Mouse (Mus musculus) embryonic facial prominence, embryonic 15.5 days (tissue): ENCODE data around the gene Slc15a5. TPM values are rescaled to one million over a fixed set of nuclear protein-coding genes. Genes with fewer than 3 reads are reported as not detected.
A peak's percentile ranks its signal among the peaks of the same experiment; 100 is the strongest.

Source experiments
- ATAC-seq: fragments of 200-750 bp; cut with Nextera tagmentation; 2 replicates; pipeline ENCODE4 v1.8.0; 2017; ENCODE audit warnings: low read depth, moderate TSS enrichment; ENCODE audit not compliant: insufficient number of reproducible peaks, low FRiP score, low TSS enrichment
- H3K27ac ChIP-seq: fragments of 300-500 bp; sonication (generic); replicated peaks from 2 replicates; pipeline ENCODE4 v1.5.1; 2015; ENCODE audit warnings: mild to moderate bottlenecking, inconsistent platforms
- H3K27me3 ChIP-seq: fragments of 300-500 bp; sonication (generic); 2 replicates; pipeline ENCODE4 v1.6.1; 2015; ENCODE audit warnings: inconsistent platforms
- H3K36me3 ChIP-seq: fragments of 300-500 bp; sonication (generic); 2 replicates; pipeline ENCODE4 v1.6.1; 2015; ENCODE audit warnings: mild to moderate bottlenecking, inconsistent platforms
- H3K4me1 ChIP-seq: fragments of 300-500 bp; sonication (generic); 2 replicates; pipeline ENCODE4 v1.6.1; 2015; ENCODE audit warnings: inconsistent platforms
- H3K4me2 ChIP-seq: fragments of 300-500 bp; sonication (generic); replicated peaks from 2 replicates; pipeline ENCODE4 v1.6.1; 2015; ENCODE audit warnings: mild to moderate bottlenecking, inconsistent platforms
- H3K4me3 ChIP-seq: fragments of 300-500 bp; sonication (generic); replicated peaks from 2 replicates; pipeline ENCODE4 v1.5.1; 2015; ENCODE audit warnings: mild to moderate bottlenecking, inconsistent platforms
- H3K9ac ChIP-seq: fragments of 300-500 bp; sonication (generic); 2 replicates; pipeline ENCODE4 v1.6.1; 2015; ENCODE audit warnings: inconsistent platforms
- H3K9me3 ChIP-seq: fragments of 300-500 bp; sonication (generic); replicated peaks from 2 replicates; pipeline ENCODE4 v1.6.1; 2016; ENCODE audit warnings: inconsistent platforms
- WGBS: fragments of 180-500 bp; shearing (Covaris S2); methylation state at CpG from one replicate; pipeline ENCODE4 v1.1.7; 2015; 5-methylcytosine and 5-hydroxymethylcytosine counted together
- polyA plus RNA-seq: library from polyadenylated mRNA; unstranded; fragments of >200 nt; fragmentation: Nextera tagmentation; extraction: Ambion mirVana; gene quantifications from 2 replicates; pipeline ENCODE4 v1.2.1, GENCODE M21; 2015

The Slc15a5 gene
- polyA plus RNA-seq, 1 experiment from 2014 or later, result 0.19 TPM

GRCm38 (mm10) chr6:137957630-137958029 is 122.1 kb downstream of the Slc15a5 start:
- no peak for ATAC-seq
- H3K27ac ChIP-seq, result no peak overlapping the region
- no peaks in the 10 kb centered on the region for H3K27me3 ChIP-seq
- 83% methylated on average over 6 of the region's 6 CpGs for WGBS
- H3K9ac ChIP-seq, result no peak overlapping the region
- H3K4me2 ChIP-seq, result no peak overlapping the region
- H3K9me3 ChIP-seq, result no peaks in the 10 kb centered on the region
- H3K36me3 ChIP-seq, result no peaks in the 10 kb centered on the region
- no peak overlapping the region for H3K4me3 ChIP-seq
- H3K4me1 ChIP-seq, result no peaks in the 10 kb centered on the region

DNA sequence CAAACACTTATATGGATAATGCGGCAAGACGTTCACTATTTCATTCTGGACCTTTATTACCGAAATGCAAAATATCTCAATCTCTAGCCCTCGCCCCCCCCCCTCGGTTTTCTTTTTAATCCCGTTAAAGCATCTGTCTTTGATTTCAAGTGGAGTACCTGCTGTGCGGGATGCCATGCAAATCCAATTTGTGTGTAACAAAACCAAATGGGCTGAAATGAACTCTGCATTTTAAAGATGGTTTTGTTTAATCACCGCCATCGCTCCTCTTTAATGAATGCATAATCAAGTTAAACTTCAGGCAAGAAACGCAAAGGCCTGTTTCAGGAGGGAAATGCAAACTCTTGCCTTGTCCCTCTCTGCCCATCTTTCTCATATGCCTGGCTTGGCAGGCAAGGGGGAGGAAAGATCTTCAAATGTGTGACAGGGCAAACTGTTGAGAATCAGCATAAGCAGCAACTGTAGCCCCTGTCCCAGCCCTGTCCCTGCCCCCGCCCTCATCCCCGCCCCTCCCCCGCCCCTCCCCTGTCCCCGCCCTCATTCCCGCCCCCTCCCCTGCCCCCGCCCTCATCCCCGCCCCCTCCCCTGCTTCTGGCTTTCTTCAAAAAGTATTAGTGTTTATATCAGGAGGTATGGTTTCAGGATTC is 122.8 kb downstream of the Slc15a5 start:
- no peak overlapping the region; the same call in 1 of the 2 replicates for H3K4me2 ChIP-seq
- no peaks in the 10 kb centered on the region for H3K4me1 ChIP-seq
- no peak overlapping the region for H3K9ac ChIP-seq
- H3K9me3 ChIP-seq, result no peaks in the 10 kb centered on the region
- no peak overlapping the region for H3K27ac ChIP-seq
- ATAC-seq, result no peak
- no peaks in the 10 kb centered on the region for H3K27me3 ChIP-seq
- no peaks in the 10 kb centered on the region for H3K36me3 ChIP-seq
- 24% methylated on average over 14 of the region's 17 CpGs for WGBS
- H3K4me3 ChIP-seq, result no peak overlapping the region

DNA sequence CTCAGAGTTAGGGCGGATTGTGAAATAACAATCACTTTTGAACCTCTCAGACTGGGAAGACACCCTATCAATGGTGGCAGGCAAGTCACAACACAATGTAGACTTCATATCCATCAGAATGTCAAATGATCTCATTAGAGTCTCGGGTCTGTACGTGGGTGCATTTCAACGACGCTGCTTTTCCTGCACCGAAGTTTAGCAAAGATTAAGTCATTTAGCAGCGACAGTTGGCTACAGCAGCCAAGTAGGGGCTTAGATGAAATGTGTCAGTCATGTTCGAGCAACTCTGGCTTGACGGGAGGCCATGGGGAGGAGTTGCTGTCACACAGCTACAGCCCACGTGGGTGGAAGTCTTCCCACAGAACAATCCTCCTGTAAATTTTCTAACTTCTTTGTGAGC is 133.2 kb downstream of the Slc15a5 start:
- no peak overlapping the region for H3K4me2 ChIP-seq
- no peak overlapping the region for H3K27ac ChIP-seq
- no peak for ATAC-seq
- 65% methylated on average over 10 of the region's 10 CpGs for WGBS
- no peaks in the 10 kb centered on the region for H3K4me1 ChIP-seq
- no peak overlapping the region for H3K4me3 ChIP-seq
- H3K36me3 ChIP-seq, result no peaks in the 10 kb centered on the region
- no peaks in the 10 kb centered on the region for H3K27me3 ChIP-seq
- no peaks in the 10 kb centered on the region for H3K9me3 ChIP-seq
- H3K9ac ChIP-seq, result no peak overlapping the region

- H3K27me3 ChIP-seq, result no peaks in the 10 kb centered on the region
- H3K4me2 ChIP-seq, result no peak overlapping the region
- H3K27ac ChIP-seq, result no peak overlapping the region
- no peak overlapping the region for H3K4me3 ChIP-seq
- H3K9me3 ChIP-seq, result no peaks in the 10 kb centered on the region
- no peaks in the 10 kb centered on the region for H3K36me3 ChIP-seq
- H3K9ac ChIP-seq, result no peak overlapping the region
- H3K4me1 ChIP-seq, result no peaks in the 10 kb centered on the region
- WGBS, result 69% methylated on average over 12 of the region's 12 CpGs
- ATAC-seq, result no peak
Measured at GRCm38 (mm10) chr6:137940374-137941218, 139.1 kb downstream of the Slc15a5 start.

DNA sequence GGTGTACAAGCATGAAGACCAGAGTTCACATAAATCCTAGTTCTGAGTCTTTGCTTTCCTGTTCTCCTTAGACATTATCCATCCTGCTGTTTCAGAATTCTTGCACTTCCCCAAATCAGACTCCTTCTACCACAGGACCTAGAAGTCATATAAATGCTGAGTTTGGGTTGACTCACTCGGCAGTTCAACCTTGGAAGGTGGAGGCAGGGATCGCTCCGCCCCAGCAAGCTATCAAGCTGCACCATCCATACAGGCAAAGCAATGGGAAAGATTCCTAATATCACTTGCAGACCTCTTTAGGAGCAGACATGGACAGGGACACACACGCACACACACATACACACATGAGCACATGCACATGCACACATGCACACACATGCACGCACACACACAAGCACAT is 142.2 kb downstream of the Slc15a5 start:
- 91% methylated on average over 5 of the region's 5 CpGs for WGBS
- H3K9me3 ChIP-seq, result no peaks in the 10 kb centered on the region
- no peak overlapping the region for H3K4me2 ChIP-seq
- H3K9ac ChIP-seq, result no peak overlapping the region
- no peak for ATAC-seq
- H3K36me3 ChIP-seq, result no peaks in the 10 kb centered on the region
- no peak overlapping the region for H3K4me3 ChIP-seq
- no peak overlapping the region for H3K27ac ChIP-seq
- H3K4me1 ChIP-seq, result peaks cover 6% of the 10 kb centered on the region
- H3K27me3 ChIP-seq, result no peaks in the 10 kb centered on the region

DNA sequence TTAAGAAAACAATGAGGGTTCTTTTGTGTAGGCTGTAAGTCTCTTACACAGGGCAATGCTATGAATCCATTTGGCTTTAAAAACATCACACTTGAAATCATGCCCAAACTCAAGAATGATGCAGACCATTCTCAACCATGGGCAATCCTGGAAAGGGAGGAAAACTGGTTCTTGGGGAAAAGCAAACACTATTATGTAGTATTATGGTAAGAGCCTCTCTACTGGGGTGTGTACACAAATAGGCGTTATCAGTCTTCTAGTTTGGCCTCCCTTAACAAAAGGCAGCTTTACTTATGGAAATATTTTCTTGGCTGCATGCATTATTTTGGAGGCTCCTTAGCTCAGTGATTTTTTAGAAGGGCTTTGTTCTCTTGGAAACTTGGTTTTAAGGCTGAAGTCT is 143.4 kb downstream of the Slc15a5 start:
- no peaks in the 10 kb centered on the region for H3K27me3 ChIP-seq
- peaks cover 6% of the 10 kb centered on the region for H3K4me1 ChIP-seq
- no peaks in the 10 kb centered on the region for H3K9me3 ChIP-seq
- H3K9ac ChIP-seq, result no peak overlapping the region
- 79% methylated on average over 1 of the region's 1 CpGs for WGBS
- H3K27ac ChIP-seq, result no peak overlapping the region
- H3K4me2 ChIP-seq, result no peak overlapping the region
- ATAC-seq, result no peak
- H3K36me3 ChIP-seq, result no peaks in the 10 kb centered on the region
- no peak overlapping the region for H3K4me3 ChIP-seq

DNA sequence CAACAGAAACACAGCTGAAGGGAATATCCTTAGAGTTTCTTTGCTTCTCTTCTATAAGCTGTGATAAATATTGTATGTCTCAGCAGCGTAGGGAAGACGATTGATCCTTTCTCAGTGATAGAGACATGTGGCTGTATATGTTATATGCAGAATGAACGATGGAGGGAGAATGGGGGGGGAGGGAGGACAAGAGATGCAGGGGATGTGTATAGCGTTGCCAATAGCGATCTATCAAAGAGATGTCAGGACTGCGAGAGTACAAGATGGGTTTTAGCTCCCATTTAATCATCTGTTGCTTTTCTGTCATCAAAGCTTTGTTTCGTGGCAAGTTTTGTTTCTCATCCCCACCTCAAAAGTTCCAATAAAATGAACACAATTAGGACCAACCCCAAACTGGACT is 143.9 kb downstream of the Slc15a5 start:
- 81% methylated on average over 7 of the region's 7 CpGs for WGBS
- Histone ChIP-seq H3K4me2 (no peak overlapping the region), H3K27ac (no peak overlapping the region), H3K4me3 (no peak overlapping the region), H3K9me3 (no peaks in the 10 kb centered on the region), H3K36me3 (no peaks in the 10 kb centered on the region), H3K27me3 (no peaks in the 10 kb centered on the region), H3K4me1 (peaks cover 6% of the 10 kb centered on the region), H3K9ac (no peak overlapping the region)
- no peak for ATAC-seq

GRCm38 (mm10) chr6:137935341-137935740 is 144.4 kb downstream of the Slc15a5 start:
- Histone ChIP-seq H3K9me3 (no peaks in the 10 kb centered on the region), H3K4me3 (no peak overlapping the region), H3K27ac (no peak overlapping the region), H3K27me3 (no peaks in the 10 kb centered on the region), H3K9ac (no peak overlapping the region), H3K36me3 (no peaks in the 10 kb centered on the region), H3K4me1 (peaks cover 6% of the 10 kb centered on the region), H3K4me2 (no peak overlapping the region)
- no peak for ATAC-seq
- WGBS, result 49% methylated on average over 8 of the region's 8 CpGs

DNA sequence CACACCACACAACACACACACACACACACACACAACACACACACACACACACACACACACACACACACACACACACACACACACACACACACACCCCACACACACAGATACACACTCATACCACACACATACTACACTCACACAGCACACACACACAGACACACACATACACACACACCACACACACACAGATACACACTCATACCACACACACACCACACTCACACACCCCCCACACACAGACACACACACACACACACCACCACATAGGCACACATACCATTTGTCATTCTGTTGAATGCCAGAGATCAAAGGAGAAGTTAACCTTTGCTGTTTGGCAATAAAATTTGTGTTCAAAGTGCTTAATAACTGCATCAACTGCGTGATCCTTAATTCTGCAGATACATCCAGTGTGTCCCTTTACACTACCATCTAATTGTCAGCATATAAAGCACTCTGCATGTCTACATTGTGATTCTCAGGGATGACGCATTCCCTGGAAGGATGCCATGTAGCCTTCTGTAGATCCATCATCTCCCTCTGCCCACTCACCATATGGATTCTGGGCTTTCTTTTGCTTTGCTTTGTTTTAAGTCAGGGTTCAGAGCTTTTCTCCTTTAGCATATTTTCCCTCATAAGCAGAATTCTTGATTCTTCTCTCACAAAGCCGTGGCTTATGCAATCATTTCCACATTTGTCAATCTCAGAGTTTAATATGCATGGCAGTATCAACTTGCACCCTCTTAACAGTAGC is 145.0 kb downstream of the Slc15a5 start:
- no peak overlapping the region for H3K4me2 ChIP-seq
- H3K4me1 ChIP-seq, result peaks cover 6% of the 10 kb centered on the region
- no peak overlapping the region for H3K4me3 ChIP-seq
- H3K36me3 ChIP-seq, result no peaks in the 10 kb centered on the region
- no peaks in the 10 kb centered on the region for H3K27me3 ChIP-seq
- H3K27ac ChIP-seq, result 0 out of 2 replicates have a peak overlapping the region, but pooled peaks have one; percentile 11
- no peaks in the 10 kb centered on the region for H3K9me3 ChIP-seq
- 37% methylated on average over 3 of the region's 3 CpGs for WGBS
- ATAC-seq, result 0 out of 2 replicates have a peak, but pooled peaks have one; percentile 48
- no peak overlapping the region for H3K9ac ChIP-seq
